Mouse (Mus musculus): ENCODE measurements around the gene Atl1.
A peak's percentile ranks its signal among the peaks of the same experiment; 100 is the strongest.

DNA sequence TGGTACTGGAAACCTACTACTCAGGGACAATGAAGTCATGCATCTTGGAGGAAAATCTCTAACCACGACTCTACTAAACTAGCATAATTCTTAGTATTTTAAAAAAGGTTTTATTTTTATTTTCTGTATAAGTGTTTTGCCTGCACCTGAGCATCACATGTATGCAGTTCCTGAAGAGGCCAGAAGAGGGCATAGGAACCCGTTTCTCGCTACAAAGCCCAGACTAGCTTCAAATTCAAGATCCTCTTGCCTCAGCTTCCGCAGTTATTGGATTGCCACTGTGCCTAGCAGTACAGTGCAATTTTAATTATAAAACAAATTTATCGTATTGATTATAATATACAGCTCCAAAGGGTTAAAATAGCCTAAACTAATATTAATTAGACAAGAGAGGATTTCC, 31.6 kb downstream of the Atl1 start:
- peak; percentile 60 for TF ChIP-seq CTCF (IDR thresholded peaks at IDR 0.05; ENCODE audit: borderline replicate concordance, insufficient read depth, low read depth, low read length)
- no peak for TF ChIP-seq POLR2A (IDR thresholded peaks at IDR 0.05; ENCODE audit: borderline replicate concordance, insufficient read depth, low read length)

Measured in cerebellum, adult 2 months (tissue).